Mouse (Mus musculus): ENCODE measurements around the gene Zfpm1.

GRCm38 (mm10) chr8:122251739-122252138, 30.2 kb upstream of the Zfpm1 start:
- TF ChIP-seq CTCF (IDR thresholded peaks at IDR 0.05; ENCODE audit: low read depth) (no peak), EP300 (IDR thresholded peaks at IDR 0.05; ENCODE audit: low read depth) (no peak)
